Mouse (Mus musculus): ENCODE measurements at regions not wholly inside any gene's neighbourhood (a gene's known extent, or its start where the extent isn't known, plus 50 kb on each side); places are given as distances from the start of the nearest gene placed in this dataset.

GRCm38 (mm10) chr1:78761061-78761515 is 55.5 kb upstream of the Kcne4 start:
- Histone ChIP-seq H3K9ac (replicated peaks) (no peak overlapping the region), H3K9me3 (replicated peaks) (no peaks in the 10 kb centered on the region), H3K27ac (replicated peaks) (peak overlapping the region; percentile 58), H3K4me3 (replicated peaks) (no peak overlapping the region), H3K4me2 (no peak overlapping the region), H3K36me3 (no peaks in the 10 kb centered on the region), H3K4me1 (peaks cover 7% of the 10 kb centered on the region; the same call in 1 of the 2 replicates), H3K27me3 (replicated peaks) (no peaks in the 10 kb centered on the region)
- ATAC-seq (ENCODE audit: low FRiP score), result peak; percentile 81
- 30% methylated on average over 3 of the region's 3 CpGs for WGBS
